7 mouse cellular contexts compared by ENCODE assay signal in genomic region chr10:22460818-22461479, GRCm38 (mm10).
DNase-seq lines count a peak whose midpoint lies in the region; ATAC-seq and TF ChIP-seq lines count a peak whose summit lies in the region.
"Not testable (repeated sequence)": the region's sequence is repeated elsewhere in the genome, so short reads cannot be mapped to it uniquely, and the experiment has no call there.

No protein-coding gene starts in this region.

- peak; percentile 68 for DNase-seq in brain, embryonic 14.5 days (ENCODE audit: low read depth)
- DNase-seq in forebrain, embryonic 10.5 days (ENCODE audit: extremely low spot score, low spot score) = peak; percentile 29
- not testable (repeated sequence) for DNase-seq in liver, embryonic 14.5 days (ENCODE audit: low read depth in 3 of 3, low spot score in 3 of 3)

- H3K27me3 ChIP-seq in forebrain, embryonic 10.5 days (ENCODE audit: poor library complexity, severe bottlenecking); heart, embryonic 11.5 days (ENCODE audit: control insufficient read depth, insufficient read depth, low read length); hindbrain, embryonic 16.5 days (replicated peaks; ENCODE audit: control insufficient read depth, insufficient read depth, low read length); liver, embryonic 14.5 days (ENCODE audit: control insufficient read depth, insufficient read depth, low read length); midbrain, embryonic 13.5 days; neural tube, embryonic 13.5 days: not testable (repeated sequence)

- not testable (repeated sequence) for TF ChIP-seq CTCF in brain, embryonic 14.5 days (IDR thresholded peaks at IDR 0.05; ENCODE audit: borderline replicate concordance, extremely low read depth, insufficient read depth, insufficient read length); liver, embryonic 14.5 days (IDR thresholded peaks at IDR 0.05; ENCODE audit: low read depth)

- not testable (repeated sequence) for H3K9me3 ChIP-seq in forebrain, embryonic 10.5 days; heart, embryonic 11.5 days (replicated peaks; ENCODE audit: control insufficient read depth, low read length); hindbrain, embryonic 16.5 days (ENCODE audit: control insufficient read depth, low read length); liver, embryonic 14.5 days (ENCODE audit: control insufficient read depth, low read length); midbrain, embryonic 13.5 days; neural tube, embryonic 13.5 days

- not testable (repeated sequence) for H3K9ac ChIP-seq in heart, embryonic 11.5 days (ENCODE audit: low read depth, low read length); hindbrain, embryonic 16.5 days (ENCODE audit: low read depth, low read length); liver, embryonic 14.5 days (replicated peaks); midbrain, embryonic 13.5 days (replicated peaks); neural tube, embryonic 13.5 days

- not testable (repeated sequence) for H3K36me3 ChIP-seq in forebrain, embryonic 10.5 days (replicated peaks); heart, embryonic 11.5 days (ENCODE audit: control insufficient read depth, insufficient read depth, low read length); hindbrain, embryonic 16.5 days (ENCODE audit: control insufficient read depth, insufficient read depth, low read length); liver, embryonic 14.5 days (replicated peaks; ENCODE audit: control insufficient read depth, insufficient read depth, low read depth); midbrain, embryonic 13.5 days; neural tube, embryonic 13.5 days

- peak overlapping the region; percentile 74; the same call in 1 of the 2 replicates for H3K27ac ChIP-seq in forebrain, embryonic 10.5 days
- H3K27ac ChIP-seq in heart, embryonic 11.5 days (ENCODE audit: low read depth, low read length); hindbrain, embryonic 16.5 days (ENCODE audit: low read depth, low read length); liver, embryonic 14.5 days; neural tube, embryonic 13.5 days (replicated peaks): not testable (repeated sequence)
- peak overlapping the region; percentile 70 for H3K27ac ChIP-seq in midbrain, embryonic 13.5 days

- H3K4me2 ChIP-seq in heart, embryonic 11.5 days; liver, embryonic 14.5 days (ENCODE audit: low read depth): not testable (repeated sequence)
- H3K4me2 ChIP-seq in hindbrain, embryonic 16.5 days (ENCODE audit: low read length) = peak overlapping the region; percentile 15
- peak overlapping the region; percentile 28 for H3K4me2 ChIP-seq in midbrain, embryonic 13.5 days (replicated peaks)
- H3K4me2 ChIP-seq in neural tube, embryonic 13.5 days = peak overlapping the region; percentile 21; the same call in 1 of the 2 replicates

- H3K4me1 ChIP-seq in forebrain, embryonic 10.5 days = peaks cover 15% of the 10 kb centered on the region
- H3K4me1 ChIP-seq in heart, embryonic 11.5 days (ENCODE audit: control insufficient read depth, insufficient read depth, low read length); hindbrain, embryonic 16.5 days (ENCODE audit: control insufficient read depth, insufficient read depth, low read depth, low read length); liver, embryonic 14.5 days (replicated peaks; ENCODE audit: control insufficient read depth in 2 of 2, insufficient read depth in 2 of 2, low read length in 1 of 2); midbrain, embryonic 13.5 days (replicated peaks); neural tube, embryonic 13.5 days (replicated peaks): not testable (repeated sequence)

- not testable (repeated sequence) for H3K4me3 ChIP-seq in forebrain, embryonic 10.5 days; heart, embryonic 11.5 days (ENCODE audit: low read depth, low read length); hindbrain, embryonic 16.5 days (ENCODE audit: low read length); liver, embryonic 14.5 days (ENCODE audit: insufficient read depth in 1 of 2, low read depth in 2 of 2, low read length in 2 of 2); midbrain, embryonic 13.5 days (replicated peaks); neural tube, embryonic 13.5 days

- TF ChIP-seq POLR2A in brain, embryonic 14.5 days (IDR thresholded peaks at IDR 0.05; ENCODE audit: borderline replicate concordance, extremely low read depth, insufficient read depth, insufficient read length, poor library complexity, severe bottlenecking) = not testable (repeated sequence)

- WGBS in forebrain, embryonic 10.5 days = 17% methylated on average over 7 of the region's 7 CpGs
- 19% methylated on average over 7 of the region's 7 CpGs for WGBS in heart, embryonic 11.5 days (ENCODE audit: insufficient replicate concordance)
- 5% methylated on average over 7 of the region's 7 CpGs for WGBS in hindbrain, embryonic 16.5 days
- WGBS in liver, embryonic 14.5 days (ENCODE audit: insufficient replicate concordance) = 11% methylated on average over 7 of the region's 7 CpGs
- WGBS in midbrain, embryonic 13.5 days = 2% methylated on average over 7 of the region's 7 CpGs
- WGBS in neural tube, embryonic 13.5 days = 6% methylated on average over 6 of the region's 7 CpGs

- peak; percentile 75; the same call in 1 of the 2 replicates for ATAC-seq in heart, embryonic 11.5 days (replicated peaks; ENCODE audit: insufficient number of reproducible peaks, low FRiP score, low TSS enrichment)
- peak; percentile 75 for ATAC-seq in hindbrain, embryonic 16.5 days
- ATAC-seq in liver, embryonic 14.5 days (ENCODE audit: insufficient read depth) = peak; percentile 90
- peak; percentile 87 for ATAC-seq in midbrain, embryonic 13.5 days
- ATAC-seq in neural tube, embryonic 13.5 days (ENCODE audit: low read depth) = peak; percentile 74

- not testable (repeated sequence) for TF ChIP-seq EP300 in liver, embryonic 14.5 days (IDR thresholded peaks at IDR 0.05; ENCODE audit: low read depth)
